Mouse (Mus musculus) left cerebral cortex, postnatal 25 days (tissue): ENCODE results near the gene Galntl6. TPM values are rescaled to one million over a fixed set of nuclear protein-coding genes. Genes with fewer than 3 reads are reported as not detected.

Experiments
- DNase-seq, 2 experiments: peaks; one replicate each; pipeline ENCODE4 v3.0.0; 2022; ENCODE audit warnings: low spot score in 2 of 2, mixed read lengths in 1 of 2
- intact Hi-C: fragments of 180-260 bp; cut with DNase I; formaldehyde crosslinking; loops from one replicate; pipeline ENCODE4 v1.15.1; 2025
- total RNA-seq, 2 experiments: library from RNA; stranded (reverse); gene quantifications; 2 replicates each; pipeline ENCODE4 v1.2.3; 2021

Galntl6 gene
- total RNA-seq, 2 experiments from 2014 or later, result 31.5 to 31.7 TPM

- intact Hi-C loops, result no loop called here
- no peak for DNase-seq
Observed at GRCm38 (mm10) chr8:57743636-57744035, 1168.8 kb downstream of the Galntl6 start.

- peak in 1 of 2 experiments; percentile 39 for DNase-seq
- intact Hi-C loops, result no loop called here
Observed at GRCm38 (mm10) chr8:57741983-57742382, 1170.5 kb downstream of the Galntl6 start.

- intact Hi-C loops, result no loop called here
Observed at GRCm38 (mm10) chr8:57741309-57741708, 1171.1 kb downstream of the Galntl6 start.

GRCm38 (mm10) chr8:57737281-57737680 lies 1175.2 kb downstream of the Galntl6 start:
- intact Hi-C loops, result no loop called here
- DNase-seq, result no peak

More at GRCm38 (mm10) chr8:57741309-57741708, 1171.1 kb downstream of the Galntl6 start:
- no peak for DNase-seq

- DNase-seq, result no peak
- intact Hi-C loops, result no loop called here
Observed at GRCm38 (mm10) chr8:57732795-57733194, 1179.6 kb downstream of the Galntl6 start.

GRCm38 (mm10) chr8:57731666-57732065 lies 1180.8 kb downstream of the Galntl6 start:
- no peak for DNase-seq
- intact Hi-C loops, result no loop called here

- intact Hi-C loops, result no loop called here
- no peak for DNase-seq
Observed at GRCm38 (mm10) chr8:57728276-57728675, 1184.2 kb downstream of the Galntl6 start.

- DNase-seq, result no peak
- intact Hi-C loops, result no loop called here
Observed at GRCm38 (mm10) chr8:57724843-57725627, 1187.4 kb downstream of the Galntl6 start.

Other genes starting within 250 kb of the Galntl6 start
- gene BC030500, start 885 bp downstream of the Galntl6 start, total RNA-seq, result 10 to 100 TPM; 11.7 to 12.5 TPM